Mouse (Mus musculus): ENCODE data around the gene Togaram2.
"Not testable (repeated sequence)": the region's sequence is repeated elsewhere in the genome, so short reads cannot be mapped to it uniquely, and the experiment has no call there.

Togaram2 gene

GRCm38 (mm10) chr17:71746114-71746513 is 73.1 kb downstream of the Togaram2 start:
- no peak for DNase-seq

DNA sequence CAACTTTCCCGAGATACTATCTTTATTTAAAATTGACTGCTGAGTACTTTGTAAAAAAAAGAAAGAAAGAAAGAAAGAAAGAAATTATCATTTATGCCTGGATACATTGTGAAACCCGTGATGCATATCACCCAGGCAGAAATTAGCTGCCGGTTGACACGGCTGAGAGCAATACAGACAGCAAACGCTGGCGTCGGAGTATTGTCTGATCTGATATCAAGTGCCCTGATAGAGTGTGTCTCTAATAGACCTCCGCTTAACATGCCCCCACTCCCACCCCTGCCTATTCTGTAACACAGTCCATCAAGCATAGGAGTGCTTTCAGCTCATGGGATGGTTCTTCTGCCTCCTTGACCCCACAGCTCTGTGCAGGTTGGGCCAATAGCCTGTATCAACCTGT is 74.5 kb downstream of the Togaram2 start:
- no peak for DNase-seq

DNA sequence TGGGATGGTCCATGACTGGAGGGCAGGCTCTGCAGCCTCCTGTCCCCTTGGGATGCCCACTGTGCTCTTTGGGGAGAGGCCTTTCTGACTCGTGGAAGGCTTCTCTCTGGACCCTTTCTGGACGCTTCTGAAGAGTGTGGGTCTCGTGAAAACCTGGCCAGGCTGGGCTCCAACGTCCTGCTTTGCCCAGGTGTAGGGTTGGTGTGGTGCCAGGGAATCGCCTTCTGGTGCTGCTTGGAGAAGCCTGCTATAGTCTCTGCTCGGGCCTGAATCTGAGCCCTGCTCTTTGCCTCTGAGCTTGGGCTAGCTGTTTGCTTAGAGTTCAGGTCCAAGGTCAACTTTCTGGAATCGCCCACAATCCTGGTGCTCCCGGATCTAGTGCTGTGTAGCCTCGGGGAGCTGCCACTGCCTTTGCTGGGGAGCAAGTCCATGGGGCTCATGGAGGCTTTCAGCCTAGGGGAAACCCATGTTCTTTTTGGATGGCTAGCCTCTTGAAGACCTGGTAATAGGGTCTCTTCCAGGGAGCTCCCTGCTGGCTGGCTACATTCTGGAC is 76.6 kb downstream of the Togaram2 start:
- DNase-seq, result no peak

- DNase-seq, result no peak
Measured at GRCm38 (mm10) chr17:71752831-71753230, 79.8 kb downstream of the Togaram2 start, which contains the start of gene Pcare. Gene Pcare (minus strand): TSS chr17:71752894.

DNA sequence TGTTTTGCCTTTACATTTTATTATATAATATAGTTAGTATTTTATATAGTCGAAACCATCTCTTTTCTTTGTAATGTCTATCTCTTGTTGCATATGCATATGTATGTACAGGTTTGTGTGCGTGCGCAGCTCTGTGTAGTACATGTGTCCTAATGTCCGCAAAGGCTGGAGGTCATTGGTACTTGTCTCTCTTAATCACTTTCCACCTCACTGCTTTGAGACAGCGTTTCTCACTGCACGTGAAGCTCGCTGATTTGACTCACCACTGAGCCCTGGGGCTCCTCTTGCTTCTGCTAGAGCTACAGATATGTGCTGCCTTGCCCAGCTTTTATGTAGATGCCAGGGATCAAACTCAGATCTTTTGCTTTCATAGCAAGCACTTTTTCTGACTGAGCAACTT is 87.5 kb downstream of the Togaram2 start:
- no peak for DNase-seq

DNA sequence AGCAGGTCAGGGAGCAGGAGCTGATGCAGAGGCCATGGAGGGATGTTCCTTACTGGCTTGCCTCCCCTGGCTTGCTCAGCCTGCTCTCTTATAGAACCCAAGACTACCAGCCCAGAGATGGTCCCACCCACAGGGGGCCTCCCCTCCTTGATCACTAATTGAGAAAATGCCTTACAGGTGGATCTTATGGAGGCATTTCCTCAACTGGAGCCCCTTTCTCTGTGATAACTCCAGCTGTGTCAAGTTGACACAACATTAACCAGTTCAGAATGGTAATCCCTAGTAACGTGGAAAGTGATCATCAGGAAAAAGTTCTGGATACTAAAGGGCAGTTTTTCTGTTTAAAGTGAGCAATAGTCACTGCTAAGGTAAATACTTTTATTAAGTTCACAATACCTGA is 95.1 kb downstream of the Togaram2 start, which contains the start of gene Clip4:
Gene Clip4 (plus strand): TSS at position 301 of the 400 bp plus-strand sequence.
- DNase-seq, result not testable (repeated sequence)

GRCm38 (mm10) chr17:71769564-71769963 is 96.5 kb downstream of the Togaram2 start:
- DNase-seq, result no peak

DNA sequence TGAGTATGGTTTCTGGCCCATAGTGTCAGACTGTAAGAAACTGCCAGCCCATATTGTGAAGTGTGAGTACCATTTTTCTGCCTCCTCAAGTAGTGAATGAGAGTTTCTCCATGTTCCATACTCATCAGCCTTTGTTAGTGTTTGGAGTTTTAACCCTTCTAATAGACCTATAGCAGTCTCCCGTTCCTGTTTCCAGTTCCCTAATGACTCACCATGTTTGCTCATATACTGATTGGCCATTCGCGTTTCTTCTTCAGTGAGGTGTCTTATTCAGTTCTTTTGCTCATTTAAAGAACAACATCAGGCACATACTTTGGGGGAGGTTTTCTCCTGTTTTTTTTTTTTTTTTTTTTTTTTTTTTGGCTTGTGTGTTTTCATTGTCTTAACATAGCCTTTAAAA is 97.6 kb downstream of the Togaram2 start:
- no peak for DNase-seq

DNA sequence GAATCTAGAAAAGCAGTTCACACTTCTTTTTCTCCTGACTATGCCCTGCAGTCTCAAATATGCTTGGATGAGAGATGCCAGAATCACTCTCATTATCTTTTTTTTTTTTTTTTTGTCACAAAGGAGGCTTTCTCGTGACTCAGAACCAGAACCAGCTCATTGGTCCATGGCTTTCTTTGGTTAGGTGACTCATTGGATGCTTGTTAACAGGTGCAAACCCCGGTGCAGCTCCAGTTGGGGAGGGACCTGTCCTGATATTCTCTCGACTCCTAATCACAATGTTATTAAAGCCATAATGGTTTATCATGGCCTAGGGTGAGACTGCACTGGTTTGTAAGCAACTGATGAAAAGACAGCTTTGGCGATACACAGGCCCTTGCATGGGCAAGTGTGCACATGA is 101.1 kb downstream of the Togaram2 start:
- DNase-seq, result no peak

DNA sequence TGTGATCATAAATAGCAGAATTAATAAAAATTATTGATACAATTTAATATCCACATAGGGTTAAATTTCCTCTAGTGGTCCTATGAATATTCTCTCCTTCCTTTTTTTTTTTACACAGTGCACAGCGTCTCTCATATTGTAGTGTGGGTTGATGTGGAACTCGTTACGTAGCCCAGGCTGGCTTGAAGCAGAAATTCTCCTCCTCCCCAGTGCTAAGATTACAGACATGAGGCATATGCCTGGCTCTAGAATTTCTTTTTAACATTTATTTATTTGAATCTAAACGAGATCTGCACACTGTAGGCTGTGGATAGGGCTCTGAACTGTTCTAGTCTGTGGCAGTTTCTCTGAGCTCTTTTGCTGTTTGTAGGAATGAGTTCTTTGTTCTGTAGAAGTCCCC is 102.2 kb downstream of the Togaram2 start:
- DNase-seq, result no peak

DNA sequence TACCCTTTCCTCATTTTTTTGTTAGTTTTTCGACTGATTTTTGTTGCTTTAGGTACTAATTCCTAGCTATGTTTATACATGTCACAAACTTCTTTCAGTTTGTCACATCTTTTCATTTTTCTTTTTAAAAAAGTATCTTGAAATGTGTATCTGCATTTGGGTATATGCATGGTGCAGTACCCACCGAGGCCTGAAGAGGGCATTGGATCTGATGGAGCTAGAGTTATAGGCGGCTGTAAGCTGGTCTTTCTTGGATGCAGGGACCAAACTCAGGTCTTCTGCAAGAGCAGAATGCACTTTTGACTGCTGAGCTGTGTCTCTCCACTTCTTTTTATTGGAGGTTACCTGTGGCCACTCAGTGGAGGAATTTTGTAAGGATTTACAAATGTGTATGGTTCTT is 105.6 kb downstream of the Togaram2 start:
- no peak for DNase-seq

Data from right cerebral cortex, postnatal 25 days (tissue).